Mouse (Mus musculus): ENCODE results near the gene Duox2. TPM values are rescaled to one million over a fixed set of nuclear protein-coding genes. Genes with fewer than 3 reads are reported as not detected.

Gene Duox2
- total RNA-seq, 2 experiments from 2014 or later: not detected

GRCm38 (mm10) chr2:122304544-122304943, 6.3 kb upstream of the Duox2 start:
- no peak for ATAC-seq (replicated peaks; ENCODE audit: low FRiP score, low TSS enrichment, poor library complexity, severe bottlenecking)

GRCm38 (mm10) chr2:122302574-122303241, 4.5 kb upstream of the Duox2 start:
- ATAC-seq (replicated peaks; ENCODE audit: low FRiP score, low TSS enrichment, poor library complexity, severe bottlenecking): peak; percentile 80

- no peak for ATAC-seq (replicated peaks; ENCODE audit: low FRiP score, low TSS enrichment, poor library complexity, severe bottlenecking)
These were observed 3.8 kb upstream of the Duox2 start for GRCm38 (mm10) chr2:122301921-122302573.

- ATAC-seq (replicated peaks; ENCODE audit: low FRiP score, low TSS enrichment, poor library complexity, severe bottlenecking): no peak
These were observed 3.1 kb upstream of the Duox2 start for GRCm38 (mm10) chr2:122301081-122301920.

- ATAC-seq (replicated peaks; ENCODE audit: low FRiP score, low TSS enrichment, poor library complexity, severe bottlenecking): no peak
These were observed 2.4 kb upstream of the Duox2 start for GRCm38 (mm10) chr2:122300656-122301020.

GRCm38 (mm10) chr2:122299911-122300655, 1.8 kb upstream of the Duox2 start:
- no peak for ATAC-seq (replicated peaks; ENCODE audit: low FRiP score, low TSS enrichment, poor library complexity, severe bottlenecking)

- no peak for ATAC-seq (replicated peaks; ENCODE audit: low FRiP score, low TSS enrichment, poor library complexity, severe bottlenecking)
These were observed 594 bp upstream of the Duox2 start, which contains the start of gene Duoxa2 for GRCm38 (mm10) chr2:122298596-122299490. Gene Duoxa2, plus strand, starts transcription at chr2:122298900.

- ATAC-seq (replicated peaks; ENCODE audit: low FRiP score, low TSS enrichment, poor library complexity, severe bottlenecking): no peak
These were observed 766 bp downstream of the Duox2 start for GRCm38 (mm10) chr2:122297271-122298095.

- no peak for ATAC-seq (replicated peaks; ENCODE audit: low FRiP score, low TSS enrichment, poor library complexity, severe bottlenecking)
These were observed 3.3 kb downstream of the Duox2 start for GRCm38 (mm10) chr2:122294916-122295315.

- ATAC-seq (replicated peaks; ENCODE audit: low FRiP score, low TSS enrichment, poor library complexity, severe bottlenecking): no peak
These were observed 12.1 kb downstream of the Duox2 start for GRCm38 (mm10) chr2:122286137-122286536.

GRCm38 (mm10) chr2:122284091-122284490, 14.2 kb downstream of the Duox2 start:
- ATAC-seq (replicated peaks; ENCODE audit: low FRiP score, low TSS enrichment, poor library complexity, severe bottlenecking): no peak

GRCm38 (mm10) chr2:122278769-122279168, 19.5 kb downstream of the Duox2 start:
- ATAC-seq (replicated peaks; ENCODE audit: low FRiP score, low TSS enrichment, poor library complexity, severe bottlenecking): no peak

GRCm38 (mm10) chr2:122266407-122267193, 31.6 kb downstream of the Duox2 start:
- ATAC-seq (replicated peaks; ENCODE audit: low FRiP score, low TSS enrichment, poor library complexity, severe bottlenecking): no peak

- ATAC-seq (replicated peaks; ENCODE audit: low FRiP score, low TSS enrichment, poor library complexity, severe bottlenecking): no peak
These were observed 33.6 kb downstream of the Duox2 start for GRCm38 (mm10) chr2:122264690-122265089.

GRCm38 (mm10) chr2:122260729-122261128, 37.5 kb downstream of the Duox2 start:
- no peak for ATAC-seq (replicated peaks; ENCODE audit: low FRiP score, low TSS enrichment, poor library complexity, severe bottlenecking)

GRCm38 (mm10) chr2:122255997-122256396, 42.3 kb downstream of the Duox2 start:
- ATAC-seq (replicated peaks; ENCODE audit: low FRiP score, low TSS enrichment, poor library complexity, severe bottlenecking): no peak

GRCm38 (mm10) chr2:122247786-122248185, 50.5 kb downstream of the Duox2 start:
- ATAC-seq (replicated peaks; ENCODE audit: low FRiP score, low TSS enrichment, poor library complexity, severe bottlenecking): no peak
